Mouse (Mus musculus) 3T3-L1 (cell line): Measurements from ENCODE around the gene Tmem252.

Experiments used
- DNase-seq: peaks from one replicate; pipeline ENCODE4 v3.0.0-alpha.2; 2015; ENCODE audit warnings: low read depth, low spot score

Gene Tmem252

DNA sequence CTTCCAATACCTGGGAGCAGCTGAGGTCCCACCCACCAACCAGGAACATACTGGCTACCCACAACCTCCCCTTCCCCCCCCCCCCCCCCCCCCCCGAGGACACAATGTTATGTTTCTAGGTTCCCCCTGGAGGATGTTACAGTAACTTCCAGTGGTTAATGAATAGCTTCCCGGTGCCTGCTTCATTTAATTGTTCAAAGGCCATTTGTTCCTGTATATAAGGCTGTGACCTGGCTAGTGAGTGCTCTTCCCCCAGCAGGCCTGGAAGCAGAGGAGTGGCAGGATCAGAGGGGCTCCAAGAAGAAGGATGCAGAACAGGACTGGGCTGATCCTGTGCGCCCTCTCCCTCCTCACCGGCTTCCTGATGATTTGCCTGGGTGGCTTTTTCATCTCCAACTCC lies at the start of gene Tmem252:
Gene Tmem252, plus strand, starts transcription at position 247 of the 400 bp plus-strand sequence.
- DNase-seq = no peak

DNA sequence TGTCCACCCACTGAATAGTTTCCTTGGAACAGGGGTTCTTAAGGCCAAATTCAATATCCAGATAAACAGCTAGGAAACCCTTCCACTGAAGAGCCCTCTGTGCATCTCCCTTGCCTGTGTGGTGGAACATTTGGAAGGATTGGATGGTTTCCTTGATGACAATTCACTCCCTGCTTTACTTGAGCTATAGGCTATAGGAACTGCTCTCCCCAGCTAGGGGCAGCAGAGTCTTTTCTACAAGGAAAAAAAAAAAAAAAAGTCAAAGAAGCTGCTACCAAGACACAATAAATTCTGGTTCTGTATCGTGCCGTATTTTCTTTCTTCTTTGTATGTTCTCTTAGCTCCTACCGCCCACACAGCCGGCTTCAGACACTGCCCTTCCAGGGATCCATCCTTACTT lies 45.8 kb upstream of the Tmem252 start:
- no peak for DNase-seq

DNA sequence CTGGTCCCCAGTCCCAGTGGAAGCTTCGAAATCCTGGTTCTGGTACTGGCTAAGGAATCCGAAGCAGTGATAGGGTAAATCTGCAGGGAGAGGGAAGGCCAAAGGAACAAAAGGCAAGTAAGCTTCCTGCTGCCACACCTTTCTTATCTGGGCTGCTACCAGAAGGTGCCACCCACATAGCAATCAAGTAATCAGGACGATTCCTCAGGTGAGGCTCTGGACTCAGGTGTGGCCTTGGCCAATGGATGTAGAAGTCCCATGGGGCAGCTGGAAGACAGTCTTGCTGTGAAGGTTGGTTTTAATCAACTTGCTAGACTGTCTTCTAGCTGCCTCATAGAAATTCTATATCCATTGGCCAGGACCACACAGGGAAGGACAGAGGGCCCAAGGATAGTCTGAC lies 40.8 kb upstream of the Tmem252 start:
- DNase-seq = no peak

DNA sequence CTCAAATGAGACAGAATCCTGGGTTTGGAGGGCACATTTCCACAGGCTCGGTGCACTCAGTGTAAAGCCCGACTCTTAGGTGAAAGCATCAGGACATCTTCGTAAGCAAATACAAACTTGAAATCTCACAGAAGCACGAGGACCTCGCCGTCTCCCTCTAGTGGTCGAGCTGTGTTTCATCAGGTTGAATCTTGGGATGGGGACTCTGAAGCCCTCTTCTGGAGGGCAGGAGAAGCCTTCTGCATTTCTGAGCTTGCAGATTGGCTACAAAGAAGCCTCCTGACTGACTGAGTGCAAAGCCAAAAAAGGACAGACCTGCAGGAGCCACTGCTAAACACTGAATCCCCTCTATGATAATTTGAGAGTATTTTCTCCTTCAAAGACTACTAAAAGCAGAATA lies 39.2 kb upstream of the Tmem252 start:
- peak; percentile 82 for DNase-seq

DNA sequence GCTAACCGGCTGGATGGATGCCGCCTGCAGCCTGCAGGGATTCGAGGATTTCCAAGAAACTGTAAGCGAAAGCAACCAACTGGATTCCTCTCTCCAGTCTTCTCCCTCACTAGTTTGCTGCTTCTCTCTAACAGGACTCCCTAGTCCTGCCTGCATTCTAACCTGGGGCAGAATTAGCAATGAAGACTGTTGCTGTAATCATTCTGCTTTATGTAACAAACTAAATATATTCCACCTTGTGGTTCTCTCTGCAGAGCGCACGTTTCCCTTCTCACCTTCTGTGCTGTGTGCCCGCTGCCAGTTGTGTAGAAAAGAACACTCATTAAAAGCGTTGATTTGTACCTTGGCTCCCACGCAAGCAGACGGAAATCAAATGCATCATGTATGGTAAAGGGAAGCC lies 37.2 kb upstream of the Tmem252 start:
- no peak for DNase-seq

DNA sequence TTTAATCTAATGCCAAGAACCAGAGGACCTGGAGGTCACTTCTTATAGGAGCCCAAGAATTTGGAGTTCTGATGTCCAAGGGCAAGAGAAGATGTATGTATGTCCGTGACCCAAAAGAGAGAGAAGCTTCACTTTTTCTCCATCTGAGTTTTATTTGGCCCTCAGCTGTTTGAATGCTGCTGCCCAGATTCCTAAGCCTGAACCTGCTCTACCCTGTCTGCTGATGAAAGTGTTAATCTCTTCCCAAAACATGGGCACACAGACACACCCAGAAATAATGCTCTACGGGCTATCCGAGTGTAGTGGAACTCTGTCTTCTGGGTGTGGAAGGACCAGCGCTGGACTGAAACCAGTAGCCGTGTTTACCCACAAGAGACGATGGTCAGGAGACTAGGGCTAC lies 35.8 kb upstream of the Tmem252 start:
- no peak for DNase-seq

DNA sequence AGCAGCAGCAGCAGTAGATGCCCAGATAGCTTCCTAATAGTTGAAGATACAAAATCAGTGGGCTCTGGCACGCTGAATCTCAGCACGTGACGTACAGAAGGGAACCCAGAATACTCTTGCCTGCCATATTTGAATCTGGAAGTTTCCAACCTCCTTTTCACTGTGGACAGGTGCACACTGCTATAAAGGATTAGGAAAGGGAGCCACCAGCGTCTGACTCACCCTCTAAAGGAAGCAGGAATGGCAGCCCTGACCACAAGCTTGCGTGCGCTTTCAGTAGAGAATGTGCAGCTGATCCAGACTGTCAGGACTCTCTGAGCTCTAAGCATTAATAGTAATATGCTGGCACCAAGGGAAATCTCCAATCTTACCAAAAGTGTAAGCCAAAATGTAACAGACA lies 32.8 kb upstream of the Tmem252 start:
- peak; percentile 20 for DNase-seq

DNA sequence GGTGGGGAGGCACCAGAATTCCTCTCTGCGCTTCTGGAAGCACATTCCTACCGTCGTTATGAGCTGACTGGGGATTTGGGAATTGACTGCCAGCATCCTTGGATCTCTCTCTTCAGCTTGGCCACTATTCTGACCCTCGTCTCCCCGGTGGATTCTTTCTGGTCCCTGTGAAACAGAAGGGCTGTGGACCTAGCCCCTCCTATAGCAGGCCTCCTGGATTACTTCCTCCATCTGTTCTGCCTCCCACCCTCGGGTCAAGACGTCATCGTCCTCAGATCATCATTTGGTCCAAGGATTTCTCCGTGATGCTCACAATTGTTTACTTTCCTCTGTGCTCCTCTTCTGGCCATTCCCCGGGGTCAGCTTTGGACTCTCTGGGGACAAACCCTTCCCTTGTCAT lies 28.8 kb upstream of the Tmem252 start:
- DNase-seq = no peak

DNA sequence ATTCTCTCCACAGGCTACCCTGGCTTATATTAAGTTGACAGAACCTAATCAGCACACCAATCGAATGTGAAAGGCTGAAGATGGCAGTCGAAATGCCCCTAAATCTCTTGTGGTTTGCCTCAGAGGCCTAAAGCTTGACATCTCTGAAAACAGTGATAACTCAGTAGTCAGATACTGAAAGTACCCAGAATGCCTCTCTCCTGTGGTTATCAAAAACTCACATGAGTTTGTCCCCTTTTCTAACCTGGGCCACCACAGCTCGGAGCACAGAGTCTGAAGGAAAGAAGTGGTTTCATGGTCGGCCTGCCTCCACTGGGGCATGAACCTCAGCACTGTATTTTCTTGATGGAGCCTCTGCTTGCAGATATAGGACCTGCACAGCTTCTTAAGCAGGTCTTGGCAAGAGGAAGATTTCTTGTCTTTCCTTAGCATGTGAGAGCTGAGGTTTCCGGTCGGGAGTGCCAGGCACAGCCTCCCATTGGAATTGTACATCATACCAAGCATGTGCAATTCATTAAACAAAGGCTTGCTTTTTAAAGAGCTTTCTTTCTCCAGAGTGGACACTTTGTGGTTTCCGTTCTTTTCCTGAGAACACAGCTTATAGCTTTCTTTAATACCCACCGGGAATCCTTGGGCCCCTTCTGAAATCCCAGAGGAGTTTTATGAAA lies 27.5 kb upstream of the Tmem252 start:
- peak; percentile 49 for DNase-seq

DNA sequence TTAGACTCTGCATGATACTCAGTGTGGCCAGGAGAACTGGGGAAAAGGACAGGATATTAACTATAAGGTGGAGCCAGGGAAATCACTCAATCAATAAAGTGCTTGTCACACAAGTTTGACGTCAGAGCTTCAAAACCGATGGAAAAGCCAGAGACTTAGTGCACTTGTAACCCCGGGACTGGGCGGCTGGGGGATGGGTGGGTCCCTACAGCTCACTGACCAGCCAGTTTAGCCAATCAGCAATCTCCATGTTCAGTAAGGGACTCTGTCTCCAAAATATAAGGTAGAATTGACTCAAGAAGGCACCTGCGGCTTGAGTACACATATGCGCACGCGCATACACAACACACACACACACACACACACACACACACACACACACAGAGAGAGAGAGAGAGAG lies 25.8 kb upstream of the Tmem252 start:
- no peak for DNase-seq

DNA sequence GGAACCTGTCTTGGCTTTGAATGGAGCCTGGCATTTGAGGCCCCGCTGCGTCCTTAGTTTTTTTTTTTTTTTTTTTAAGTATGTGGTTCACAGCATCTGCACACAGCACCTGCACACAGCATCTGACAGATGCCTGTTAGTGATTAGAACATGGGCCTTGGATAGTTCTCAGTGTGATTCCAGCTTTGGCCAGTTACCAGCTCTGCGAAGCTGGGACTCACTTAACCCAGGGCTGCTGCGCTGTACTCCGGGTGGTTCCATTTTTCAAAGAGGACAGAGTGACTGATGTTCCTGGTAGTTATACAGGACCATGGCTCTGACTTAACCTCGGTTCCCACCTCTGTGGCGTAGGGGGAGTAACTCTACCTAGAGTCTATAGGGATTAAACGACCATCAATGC lies 23.4 kb upstream of the Tmem252 start:
- DNase-seq = no peak

DNA sequence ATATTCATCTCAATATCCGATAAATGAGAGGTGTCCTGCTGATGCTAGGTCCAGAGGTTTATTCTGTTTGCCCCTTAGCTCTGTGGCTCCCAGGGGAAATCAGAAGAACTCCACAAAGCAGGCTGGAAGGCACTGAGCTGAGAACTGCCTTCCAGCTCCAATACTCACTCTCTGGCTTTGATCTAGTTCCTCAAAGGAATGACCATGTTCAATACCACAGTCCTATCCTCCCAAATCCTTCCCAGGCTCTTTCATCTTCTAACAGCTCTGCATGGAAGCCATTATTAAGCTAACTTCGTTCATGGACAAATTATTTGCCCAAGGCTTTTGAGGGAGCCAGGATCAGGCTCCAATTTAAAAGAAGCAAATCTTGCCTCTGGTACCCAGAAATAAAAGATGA lies 22.2 kb upstream of the Tmem252 start:
- DNase-seq = no peak

DNA sequence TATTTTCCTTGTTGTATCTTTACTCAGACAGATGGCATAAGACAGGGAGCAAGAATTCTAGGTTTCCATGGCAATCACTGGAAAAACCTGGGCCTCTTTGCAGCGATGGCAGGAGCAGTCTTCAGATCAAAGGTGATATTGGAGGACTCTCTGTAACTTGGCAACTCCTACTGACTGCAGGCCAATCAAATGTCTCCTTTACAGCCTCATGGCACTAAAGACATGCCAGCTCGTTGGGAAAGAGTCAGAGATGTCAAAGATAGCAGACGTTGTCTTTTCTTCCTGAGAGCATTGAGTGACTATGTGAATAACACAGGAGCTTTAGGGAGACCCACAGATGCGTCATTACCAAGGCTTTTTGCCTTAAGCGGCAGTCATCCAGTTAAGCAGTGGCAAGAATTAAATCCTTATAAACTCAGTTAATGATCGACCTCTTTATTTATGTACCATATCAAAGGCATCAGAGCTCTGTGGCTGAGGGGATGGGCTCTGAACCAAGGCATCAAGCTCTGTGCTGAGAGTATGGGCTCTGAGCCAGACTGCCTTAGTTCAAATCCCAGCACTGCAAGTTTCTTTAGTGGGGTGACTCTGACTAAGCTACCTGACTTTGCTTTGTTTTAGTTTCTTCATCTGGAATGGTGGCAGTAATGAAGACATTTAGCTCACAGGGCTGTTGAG lies 21.3 kb upstream of the Tmem252 start:
- no peak for DNase-seq

DNA sequence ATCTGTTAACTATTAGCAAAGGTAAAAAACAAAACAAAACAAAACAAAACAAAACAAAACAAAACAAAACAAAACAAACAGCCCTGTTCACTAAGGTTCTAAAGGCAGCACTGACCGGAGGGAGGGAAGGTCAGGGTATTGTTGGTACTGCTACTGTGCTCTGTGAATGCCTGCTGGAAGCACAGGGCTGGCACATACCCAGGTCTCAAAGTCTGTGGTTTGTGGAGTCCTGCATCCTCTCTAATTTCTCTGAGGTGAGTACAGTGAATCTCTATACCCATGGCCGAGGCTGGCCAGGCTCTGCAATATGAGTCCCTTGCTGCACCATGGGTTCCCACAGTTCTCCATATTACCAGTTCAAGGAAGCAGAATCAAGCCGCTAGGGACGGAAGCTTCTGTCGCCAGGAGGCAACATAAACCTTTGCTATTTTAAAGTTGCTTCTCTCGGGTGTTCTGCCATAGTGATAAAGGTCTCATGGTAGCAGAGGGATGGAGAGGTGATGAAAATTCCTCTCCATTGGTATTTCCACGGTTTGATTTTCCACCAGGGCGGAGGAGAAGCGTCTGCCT lies 20.5 kb upstream of the Tmem252 start:
- DNase-seq = no peak

DNA sequence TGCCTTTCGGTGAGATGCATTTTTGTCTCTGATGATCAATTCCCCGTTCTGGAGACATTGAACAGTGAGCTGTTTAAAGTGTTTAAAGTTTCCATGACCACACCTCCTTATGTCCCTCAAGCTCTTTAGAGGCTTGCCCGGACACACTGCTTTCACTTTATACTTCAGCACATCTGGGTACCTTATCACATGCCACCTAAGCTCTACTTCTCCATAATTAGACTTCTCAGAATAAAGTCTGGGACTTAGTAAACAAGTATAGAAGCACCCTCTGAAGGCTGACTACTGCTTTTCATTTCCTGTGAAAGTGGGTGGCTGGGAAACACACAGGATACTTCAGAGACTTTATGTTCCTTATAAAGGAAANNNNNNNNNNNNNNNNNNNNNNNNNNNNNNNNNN lies 16.8 kb upstream of the Tmem252 start:
- no peak for DNase-seq

DNA sequence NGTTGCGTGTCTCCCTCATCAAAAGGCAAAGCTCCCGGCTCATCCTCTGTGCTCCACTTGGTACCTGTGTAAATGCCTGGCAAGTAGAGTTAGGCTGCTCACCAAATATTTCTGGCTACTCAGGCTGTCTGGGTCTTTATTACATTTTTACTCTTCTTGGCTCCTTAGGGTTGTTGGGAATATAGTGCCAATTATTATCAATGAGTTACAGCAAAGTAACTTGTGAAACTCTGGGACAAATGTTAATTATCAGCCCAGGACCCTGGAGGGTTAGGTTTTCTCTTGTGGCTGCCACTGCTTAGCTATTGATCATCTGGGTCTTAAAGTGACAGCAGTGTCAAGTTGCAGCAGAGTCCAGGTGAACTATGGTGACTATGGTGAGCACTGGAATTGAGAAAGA lies 11.5 kb upstream of the Tmem252 start:
- DNase-seq = no peak

DNA sequence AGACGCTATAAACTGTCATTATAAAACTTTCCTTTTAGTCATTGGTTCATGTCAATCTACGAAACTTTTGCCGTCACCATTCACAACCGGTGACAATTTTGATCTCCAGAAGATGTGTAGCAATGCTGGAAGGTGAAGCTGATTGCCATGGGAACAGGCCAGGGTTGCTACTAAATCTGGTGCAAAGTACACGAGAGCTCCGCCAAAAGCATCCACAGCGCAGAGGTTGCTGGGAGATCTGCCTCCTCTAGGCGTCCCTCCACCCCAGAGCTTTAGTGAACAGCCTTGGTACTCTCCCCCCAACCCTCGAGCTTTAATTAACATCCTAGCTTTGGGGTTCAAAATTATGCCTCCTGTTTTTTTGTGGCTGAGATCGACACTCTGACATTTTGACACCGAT lies 8.0 kb upstream of the Tmem252 start:
- DNase-seq = no peak

DNA sequence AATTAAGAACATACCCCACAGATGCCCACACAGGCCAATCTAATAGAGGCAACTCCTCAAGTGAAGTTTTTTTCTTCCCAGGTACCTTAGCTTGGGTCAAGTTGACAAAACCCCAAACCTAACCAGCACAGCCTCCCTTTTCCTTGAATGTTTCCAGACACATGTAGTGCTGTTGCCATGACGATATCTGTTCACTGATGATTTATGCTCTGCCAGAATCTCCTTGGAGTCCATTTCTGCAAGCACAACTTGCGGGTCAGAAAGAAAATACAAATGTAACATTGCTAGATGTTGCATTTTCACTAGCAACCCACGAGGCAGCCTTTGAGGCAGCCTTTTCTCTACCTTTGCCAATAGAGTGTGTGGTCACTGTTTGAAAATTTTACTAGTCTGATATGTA lies 6.3 kb upstream of the Tmem252 start:
- DNase-seq = no peak

DNA sequence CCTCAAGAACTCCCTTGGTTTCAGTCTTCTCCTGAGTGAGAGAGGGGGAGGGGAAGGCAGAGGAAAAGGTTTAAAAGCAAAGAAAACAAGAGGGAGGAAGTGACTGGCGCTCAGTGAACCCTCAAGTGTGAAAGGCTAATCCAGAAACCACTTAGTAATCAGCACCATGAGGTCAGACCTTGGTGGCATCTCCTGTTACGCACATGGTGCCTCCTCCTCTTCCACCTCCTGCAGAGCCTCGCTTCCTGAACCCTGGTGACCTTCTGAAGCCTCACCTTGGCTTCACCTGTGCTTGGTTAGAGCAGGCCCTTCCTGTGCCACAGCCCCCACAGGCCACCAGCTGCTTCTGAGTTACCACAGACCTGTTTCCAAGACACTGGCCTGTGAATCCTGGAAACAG lies 2.2 kb upstream of the Tmem252 start:
- no peak for DNase-seq

DNA sequence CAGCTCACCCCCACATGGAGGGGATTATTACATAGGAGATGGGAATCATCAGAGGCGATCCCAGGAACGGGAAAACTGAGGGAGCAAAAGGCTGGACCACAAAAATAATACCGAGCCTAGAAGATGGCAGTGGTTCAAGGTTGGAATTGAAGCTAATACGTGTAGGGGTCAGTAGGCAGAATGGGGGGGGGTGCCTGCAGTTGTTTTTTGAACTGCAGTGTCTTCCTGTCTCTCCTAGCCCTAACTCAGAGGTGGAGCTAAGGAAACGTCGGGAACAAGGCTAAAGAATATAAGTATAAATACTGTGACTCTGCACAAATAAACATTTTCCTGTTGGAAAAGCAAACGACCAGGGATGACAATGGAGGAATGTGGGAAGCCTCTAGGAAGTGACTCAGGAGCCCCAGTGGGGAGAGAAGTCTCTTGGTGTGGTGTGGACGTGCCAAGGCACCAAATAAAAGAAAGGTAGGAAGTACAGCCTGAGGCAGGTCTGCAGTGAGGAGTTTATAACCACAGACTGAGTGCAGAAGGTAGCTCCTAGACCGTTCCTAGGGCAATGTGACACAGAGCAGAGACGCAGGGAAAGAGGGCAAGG lies 1.3 kb upstream of the Tmem252 start:
- DNase-seq = no peak

DNA sequence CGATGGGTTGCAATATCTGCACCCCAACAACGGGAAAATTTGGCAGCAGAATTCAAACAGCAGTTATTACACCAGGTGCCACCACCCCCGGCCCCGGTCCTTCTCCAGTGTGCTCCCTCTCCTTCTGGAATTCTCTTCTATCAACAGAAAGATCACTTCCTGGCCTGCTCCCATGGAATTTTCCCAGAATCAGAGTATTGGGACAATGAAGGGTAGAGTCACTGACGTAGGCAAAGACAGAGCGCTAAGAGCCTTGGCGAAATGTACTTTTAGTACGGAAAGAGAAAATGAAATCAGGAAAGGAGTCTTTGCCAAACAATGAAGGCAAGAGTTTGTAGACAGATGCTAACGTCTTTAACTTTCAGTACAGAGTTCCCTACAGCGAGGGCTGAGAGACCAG lies 477 bp upstream of the Tmem252 start:
- no peak for DNase-seq

DNA sequence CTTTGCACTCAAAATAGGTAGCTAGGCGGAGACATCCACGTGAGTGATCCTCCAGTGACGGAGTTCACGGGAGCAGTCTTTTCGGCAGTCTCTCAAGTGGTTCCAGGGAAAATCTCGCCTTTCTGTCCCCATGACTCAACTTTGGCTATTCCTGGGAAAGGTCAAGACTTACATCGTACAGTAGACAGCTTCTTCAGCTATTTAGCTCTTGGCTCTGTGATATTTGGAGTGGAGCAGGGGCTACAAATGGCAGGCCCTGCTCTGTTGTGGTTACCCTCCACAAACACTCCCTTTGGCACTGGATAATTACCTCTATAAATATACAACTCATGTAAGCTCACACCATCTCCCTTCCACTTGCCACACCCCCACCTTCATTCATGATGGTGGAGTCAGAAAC lies 2.6 kb downstream of the Tmem252 start:
- no peak for DNase-seq
